Mouse (Mus musculus): ENCODE measurements around the gene Kif5c.

The Kif5c gene

GRCm38 (mm10) chr2:49775187-49775586 is 156.1 kb downstream of the Kif5c start:
- intact Hi-C loops (cut with DNase I), result no loop called here

GRCm38 (mm10) chr2:49775735-49776134 is 156.6 kb downstream of the Kif5c start:
- intact Hi-C loops (cut with DNase I), result no loop called here

GRCm38 (mm10) chr2:49776407-49776806 is 157.3 kb downstream of the Kif5c start:
- intact Hi-C loops (cut with DNase I), result no loop called here

- intact Hi-C loops (cut with DNase I), result no loop called here
These were observed 168.4 kb downstream of the Kif5c start, which contains the start of gene Lypd6b for GRCm38 (mm10) chr2:49787376-49788050. TSS of gene Lypd6b (plus strand) at chr2:49787688.

- intact Hi-C loops (cut with DNase I), result no loop called here
These were observed 168.9 kb downstream of the Kif5c start for GRCm38 (mm10) chr2:49788051-49788418.

GRCm38 (mm10) chr2:49788643-49789042 is 169.5 kb downstream of the Kif5c start:
- intact Hi-C loops (cut with DNase I), result no loop called here

GRCm38 (mm10) chr2:49789078-49789477 is 170.0 kb downstream of the Kif5c start:
- intact Hi-C loops (cut with DNase I), result no loop called here

GRCm38 (mm10) chr2:49789504-49789903 is 170.4 kb downstream of the Kif5c start:
- intact Hi-C loops (cut with DNase I), result no loop called here

- intact Hi-C loops (cut with DNase I), result no loop called here
These were observed 178.5 kb downstream of the Kif5c start for GRCm38 (mm10) chr2:49797444-49798143.

GRCm38 (mm10) chr2:49804448-49804847 is 185.3 kb downstream of the Kif5c start:
- intact Hi-C loops (cut with DNase I), result no loop called here

GRCm38 (mm10) chr2:49805736-49806371 is 186.8 kb downstream of the Kif5c start:
- intact Hi-C loops (cut with DNase I), result no loop called here

GRCm38 (mm10) chr2:49809496-49809895 is 190.4 kb downstream of the Kif5c start:
- intact Hi-C loops (cut with DNase I), result no loop called here

GRCm38 (mm10) chr2:49811420-49811819 is 192.3 kb downstream of the Kif5c start:
- intact Hi-C loops (cut with DNase I), result no loop called here

- intact Hi-C loops (cut with DNase I), result no loop called here
These were observed 192.8 kb downstream of the Kif5c start for GRCm38 (mm10) chr2:49811871-49812363.

- intact Hi-C loops (cut with DNase I), result no loop called here
These were observed 194.1 kb downstream of the Kif5c start for GRCm38 (mm10) chr2:49813151-49813550.

GRCm38 (mm10) chr2:49814011-49814410 is 194.9 kb downstream of the Kif5c start:
- intact Hi-C loops (cut with DNase I), result no loop called here

GRCm38 (mm10) chr2:49815696-49816320 is 196.7 kb downstream of the Kif5c start:
- intact Hi-C loops (cut with DNase I), result no loop called here

GRCm38 (mm10) chr2:49816549-49816948 is 197.5 kb downstream of the Kif5c start:
- intact Hi-C loops (cut with DNase I), result no loop called here

GRCm38 (mm10) chr2:49817151-49817550 is 198.1 kb downstream of the Kif5c start:
- intact Hi-C loops (cut with DNase I), result no loop called here

- intact Hi-C loops (cut with DNase I), result no loop called here
These were observed 199.0 kb downstream of the Kif5c start for GRCm38 (mm10) chr2:49818126-49818525.

GRCm38 (mm10) chr2:49822312-49822711 is 203.2 kb downstream of the Kif5c start:
- intact Hi-C loops (cut with DNase I), result no loop called here

Data from adrenal gland (tissue).